In the genomic region with DNA sequence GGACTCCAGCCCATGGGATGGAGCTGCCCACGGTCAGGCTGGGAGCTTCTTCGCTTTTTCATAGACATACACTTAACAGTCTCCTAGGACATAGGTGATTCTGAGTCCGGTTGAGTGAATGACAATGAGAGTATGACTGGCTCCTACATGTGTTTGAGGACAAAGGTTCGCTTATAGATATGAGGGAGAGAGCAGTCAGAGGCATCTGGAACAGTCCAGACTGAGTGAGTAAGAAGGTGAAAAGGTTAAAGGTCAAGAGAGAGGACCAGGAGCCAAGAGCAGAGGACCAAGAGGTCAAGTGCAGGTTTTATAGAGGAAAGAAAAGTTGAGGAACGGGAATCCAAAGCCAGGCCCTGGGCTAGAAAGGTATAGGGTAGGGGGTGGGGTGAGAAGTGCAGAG, we compare ENCODE assay signal across 26 mouse cellular contexts.
DNase-seq lines count a peak whose midpoint lies in the region; ATAC-seq and TF ChIP-seq lines count a peak whose summit lies in the region.
"Had no signal": no experiment of that assay in that cellular context is flagged by ENCODE, and none has a peak within 500 bp of the region (broad histone marks: within the 10 kb centered on the region; RNA-seq: fewer than 3 reads in every experiment).

No protein-coding gene starts in this region.

- no peaks in the 10 kb centered on the region for H3K27me3 ChIP-seq in midbrain, embryonic 11.5 days (ENCODE audit: control insufficient read depth, insufficient read depth, low read length)
- no peaks in the 10 kb centered on the region for H3K27me3 ChIP-seq in midbrain, postnatal 0 days (ENCODE audit: insufficient read depth, low read length)
- H3K27me3 ChIP-seq in intestine, embryonic 16.5 days (replicated peaks; ENCODE audit: control insufficient read depth, insufficient read depth, low read length) = no peaks in the 10 kb centered on the region
- H3K27me3 ChIP-seq in forebrain, postnatal 0 days (ENCODE audit: insufficient read depth, low read length) = no peaks in the 10 kb centered on the region
- H3K27me3 ChIP-seq: embryonic facial prominence, embryonic 12.5 days; embryonic facial prominence, embryonic 15.5 days; heart, embryonic 13.5 days had no signal

- no peaks in the 10 kb centered on the region for H3K36me3 ChIP-seq in midbrain, embryonic 11.5 days (ENCODE audit: control insufficient read depth, insufficient read depth, low read length)
- H3K36me3 ChIP-seq in midbrain, postnatal 0 days (ENCODE audit: insufficient read depth, low read length) = no peaks in the 10 kb centered on the region
- no peaks in the 10 kb centered on the region for H3K36me3 ChIP-seq in intestine, embryonic 16.5 days (ENCODE audit: control insufficient read depth, insufficient read depth, low read length)
- no peaks in the 10 kb centered on the region for H3K36me3 ChIP-seq in forebrain, postnatal 0 days (ENCODE audit: insufficient read depth)
- H3K36me3 ChIP-seq: embryonic facial prominence, embryonic 12.5 days; embryonic facial prominence, embryonic 15.5 days; heart, embryonic 10.5 days; heart, embryonic 13.5 days had no signal

- no peaks in the 10 kb centered on the region for H3K4me1 ChIP-seq in midbrain, embryonic 11.5 days (ENCODE audit: control insufficient read depth, insufficient read depth, low read length)
- H3K4me1 ChIP-seq in midbrain, postnatal 0 days (ENCODE audit: insufficient read depth, low read length) = no peaks in the 10 kb centered on the region
- peaks cover 3% of the 10 kb centered on the region; the same call in 1 of the 2 replicates for H3K4me1 ChIP-seq in intestine, embryonic 16.5 days (ENCODE audit: control insufficient read depth, insufficient read depth, low read length)
- no peaks in the 10 kb centered on the region for H3K4me1 ChIP-seq in forebrain, postnatal 0 days (ENCODE audit: insufficient read depth)
- H3K4me1 ChIP-seq: embryonic facial prominence, embryonic 12.5 days; embryonic facial prominence, embryonic 15.5 days had no signal

- TF ChIP-seq CTCF in midbrain, postnatal 0 days (IDR thresholded peaks at IDR 0.05) = no peak
- no peak for TF ChIP-seq CTCF in forebrain, postnatal 0 days (IDR thresholded peaks at IDR 0.05; ENCODE audit: low read depth)

- no peak overlapping the region for H3K4me2 ChIP-seq in midbrain, embryonic 11.5 days
- no peak overlapping the region for H3K4me2 ChIP-seq in midbrain, postnatal 0 days (ENCODE audit: low read depth, low read length, poor library complexity, severe bottlenecking)
- no peak overlapping the region for H3K4me2 ChIP-seq in intestine, embryonic 16.5 days (ENCODE audit: low read depth, low read length)
- no peak overlapping the region for H3K4me2 ChIP-seq in forebrain, postnatal 0 days (ENCODE audit: low read depth)
- H3K4me2 ChIP-seq: embryonic facial prominence, embryonic 12.5 days; embryonic facial prominence, embryonic 15.5 days; heart, embryonic 13.5 days; hindbrain, embryonic 14.5 days had no signal

- no peak for ATAC-seq in midbrain, embryonic 11.5 days (ENCODE audit: low FRiP score)
- ATAC-seq in midbrain, postnatal 0 days (ENCODE audit: low FRiP score) = no peak
- ATAC-seq in intestine, embryonic 16.5 days = peak; percentile 49; the same call in 1 of the 2 replicates
- ATAC-seq in forebrain, postnatal 0 days = no peak
- ATAC-seq: activated CD4-positive, CD25-positive, alpha-beta regulatory T cell, adult 4 months; CD4-positive, CD25-positive, alpha-beta regulatory T cell, adult 4 months; forebrain, embryonic 14.5 days; hindbrain, postnatal 0 days had no signal

- no peak overlapping the region for H3K27ac ChIP-seq in midbrain, embryonic 11.5 days (ENCODE audit: low read depth, low read length)
- no peak overlapping the region for H3K27ac ChIP-seq in midbrain, postnatal 0 days (ENCODE audit: low read depth, low read length)
- H3K27ac ChIP-seq in intestine, embryonic 16.5 days (ENCODE audit: low read length) = no peak overlapping the region
- no peak overlapping the region for H3K27ac ChIP-seq in forebrain, postnatal 0 days (ENCODE audit: low read depth, low read length)
- H3K27ac ChIP-seq: embryonic facial prominence, embryonic 12.5 days; embryonic facial prominence, embryonic 15.5 days; heart, adult 2 months; heart, embryonic 10.5 days; heart, embryonic 13.5 days; hindbrain, embryonic 14.5 days; hindbrain, postnatal 0 days had no signal

- no peak overlapping the region for H3K4me3 ChIP-seq in midbrain, embryonic 11.5 days (ENCODE audit: low read depth, low read length)
- no peak overlapping the region for H3K4me3 ChIP-seq in midbrain, postnatal 0 days (ENCODE audit: low read depth, low read length)
- no peak overlapping the region for H3K4me3 ChIP-seq in intestine, embryonic 16.5 days (ENCODE audit: low read length)
- H3K4me3 ChIP-seq in forebrain, postnatal 0 days (ENCODE audit: low read depth, low read length) = no peak overlapping the region
- H3K4me3 ChIP-seq: embryonic facial prominence, embryonic 12.5 days; embryonic facial prominence, embryonic 15.5 days; heart, adult 2 months; heart, embryonic 10.5 days; heart, embryonic 13.5 days had no signal

- DNase-seq in midbrain, embryonic 11.5 days (ENCODE audit: low spot score, missing footprints) = peak; percentile 66
- DNase-seq in midbrain, postnatal 0 days (ENCODE audit: low spot score) = no peak
- peak; percentile 19 for DNase-seq in yolk sac, embryonic 10.5 days (ENCODE audit: low spot score)
- no peak for DNase-seq in spleen, postnatal 14 days (ENCODE audit: low spot score in 2 of 2)
- DNase-seq in forebrain, postnatal 0 days = no peak
- DNase-seq: adrenal gland, adult 8-10 months; adrenal gland, postnatal 25 days; cerebellum, adult 11-12 months; cerebellum, adult 8-10 months; cerebellum, postnatal 10 days; cerebellum, postnatal 36 days; gastrocnemius, postnatal 10 days; gastrocnemius, postnatal 36 days; heart, adult 2 months; heart, postnatal 14 days; heart, postnatal 4 days had no signal

- 90% methylated on average over 5 of the region's 5 CpGs for WGBS in midbrain, embryonic 11.5 days
- 94% methylated on average over 5 of the region's 5 CpGs for WGBS in midbrain, postnatal 0 days
- WGBS in intestine, embryonic 16.5 days = 89% methylated on average over 5 of the region's 5 CpGs
- 91% methylated on average over 5 of the region's 5 CpGs for WGBS in forebrain, postnatal 0 days

- H3K9ac ChIP-seq in midbrain, embryonic 11.5 days (ENCODE audit: low read length) = no peak overlapping the region
- no peak overlapping the region for H3K9ac ChIP-seq in midbrain, postnatal 0 days (replicated peaks; ENCODE audit: low read length, poor library complexity, severe bottlenecking)
- no peak overlapping the region for H3K9ac ChIP-seq in intestine, embryonic 16.5 days (ENCODE audit: low read depth, low read length)
- H3K9ac ChIP-seq in forebrain, postnatal 0 days = no peak overlapping the region
- H3K9ac ChIP-seq: embryonic facial prominence, embryonic 12.5 days; embryonic facial prominence, embryonic 15.5 days; heart, embryonic 13.5 days; hindbrain, embryonic 14.5 days had no signal

- H3K9me3 ChIP-seq in midbrain, embryonic 11.5 days (ENCODE audit: control insufficient read depth, low read length) = no peaks in the 10 kb centered on the region
- H3K9me3 ChIP-seq in midbrain, postnatal 0 days (ENCODE audit: low read length) = no peaks in the 10 kb centered on the region
- H3K9me3 ChIP-seq in intestine, embryonic 16.5 days (ENCODE audit: control insufficient read depth, low read length) = no peaks in the 10 kb centered on the region
- H3K9me3 ChIP-seq in forebrain, postnatal 0 days (ENCODE audit: low read length) = no peaks in the 10 kb centered on the region
- H3K9me3 ChIP-seq: embryonic facial prominence, embryonic 12.5 days; embryonic facial prominence, embryonic 15.5 days; heart, embryonic 10.5 days; heart, embryonic 13.5 days had no signal

Comparison
In these comparisons a context has a peak if more than half of its experiments do, and no peak if none do; other contexts are left out.
1. DNase-seq: peak in midbrain, embryonic 11.5 days (single experiment) and yolk sac, embryonic 10.5 days (single experiment); none in midbrain, postnatal 0 days (single experiment), spleen, postnatal 14 days (0 of 2) and forebrain, postnatal 0 days (single experiment).